Mouse (Mus musculus) CD4-positive, CD25-positive, alpha-beta regulatory T cell, adult 2 months (primary cell): ENCODE measurements around the gene Tfdp1.

Experiments used
- DNase-seq: peaks from one replicate; pipeline ENCODE4 v3.0.0-alpha.2; 2012; ENCODE audit warnings: low read depth, low spot score

Tfdp1 gene

DNA sequence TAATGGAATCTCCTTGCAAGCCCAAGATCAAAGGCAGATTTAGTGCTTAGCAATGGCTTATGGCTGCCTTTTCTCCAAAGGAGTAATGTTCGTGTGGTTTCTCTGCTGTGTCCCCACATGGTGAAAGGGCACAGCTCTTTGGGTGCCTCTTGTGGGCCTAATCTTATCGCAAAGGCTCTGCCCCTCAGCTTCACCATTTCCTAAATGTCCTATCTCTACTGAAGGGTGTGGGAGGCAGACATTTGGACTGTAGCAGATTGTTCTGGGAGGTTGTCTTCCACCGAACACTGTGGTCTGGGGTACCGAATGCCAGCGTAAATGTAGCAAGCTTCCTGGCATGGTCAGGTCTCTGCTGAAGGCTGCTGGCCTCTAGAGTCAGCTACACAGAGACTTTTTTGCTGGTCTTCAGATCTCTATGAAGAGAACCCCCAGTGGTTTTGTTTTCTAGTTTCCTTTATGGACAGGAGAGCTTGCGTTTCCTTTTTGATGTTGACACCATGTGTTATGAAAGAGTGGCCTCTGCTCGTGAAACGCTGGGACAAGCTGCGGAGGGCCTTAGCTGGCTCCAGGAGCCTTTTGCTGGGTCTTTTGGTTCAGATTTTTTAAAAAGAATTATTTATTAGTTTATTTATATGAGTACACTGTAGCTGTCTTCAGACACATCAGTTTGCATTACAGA is 14.7 kb downstream of the Tfdp1 start:
- DNase-seq = no peak

DNA sequence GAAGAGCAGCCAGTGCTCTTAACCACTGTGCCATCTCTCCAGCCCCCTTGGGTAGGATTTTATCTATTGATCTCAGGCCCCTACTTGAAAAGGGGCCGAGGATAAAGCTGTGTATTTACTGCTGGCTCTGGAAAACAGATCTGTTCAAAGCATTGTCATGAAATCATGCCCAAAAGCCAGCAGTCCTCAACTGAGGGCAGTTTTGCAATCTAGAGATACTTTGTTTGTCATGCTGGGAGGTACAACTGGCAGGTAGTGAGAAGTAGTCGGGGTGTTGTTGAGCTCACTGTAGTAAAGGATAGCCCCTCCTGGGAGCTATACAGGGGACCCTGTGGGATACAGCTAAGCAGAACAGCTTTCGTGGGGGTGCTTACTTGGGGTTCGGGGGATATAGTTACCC is 15.3 kb downstream of the Tfdp1 start:
- no peak for DNase-seq

DNA sequence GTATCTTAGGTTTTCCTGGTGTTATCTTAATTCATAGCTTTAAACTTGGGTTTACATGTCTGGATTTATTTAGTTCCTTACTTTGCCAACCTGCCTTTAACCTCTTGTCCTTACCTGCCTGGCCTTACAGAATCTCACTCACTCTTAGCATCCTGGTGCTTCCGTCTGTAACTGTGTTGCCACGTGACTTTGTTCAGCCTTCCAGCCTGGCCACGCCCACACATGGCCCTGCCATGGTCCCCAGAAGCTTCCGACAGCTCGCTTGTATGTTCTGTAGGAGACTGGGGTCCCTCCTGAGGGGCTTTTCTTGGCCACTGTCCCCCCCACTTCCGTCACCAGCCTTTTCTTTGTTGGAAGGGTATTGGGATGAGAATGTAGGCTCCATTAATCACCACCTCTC is 17.7 kb downstream of the Tfdp1 start:
- DNase-seq = no peak

DNA sequence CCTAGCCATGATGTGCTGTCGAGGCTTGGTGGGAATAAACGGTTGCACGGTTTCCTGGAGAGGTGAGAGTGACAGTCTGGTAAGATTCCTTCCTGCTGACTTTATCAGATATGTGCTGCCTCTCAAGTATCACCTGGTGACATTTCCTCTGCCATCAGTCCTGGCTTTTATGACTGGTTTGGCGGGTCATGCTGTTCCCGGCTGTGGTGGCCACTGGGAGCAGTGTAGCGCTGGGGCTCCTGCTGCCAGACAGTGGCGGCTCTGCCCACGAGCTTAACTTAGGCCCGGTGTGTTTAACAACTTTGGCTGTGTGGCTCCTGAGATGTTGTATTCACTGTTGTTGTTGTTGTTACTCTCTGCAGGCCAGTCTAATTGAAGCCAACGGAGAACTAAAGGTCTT is 18.1 kb downstream of the Tfdp1 start:
- DNase-seq = no peak

DNA sequence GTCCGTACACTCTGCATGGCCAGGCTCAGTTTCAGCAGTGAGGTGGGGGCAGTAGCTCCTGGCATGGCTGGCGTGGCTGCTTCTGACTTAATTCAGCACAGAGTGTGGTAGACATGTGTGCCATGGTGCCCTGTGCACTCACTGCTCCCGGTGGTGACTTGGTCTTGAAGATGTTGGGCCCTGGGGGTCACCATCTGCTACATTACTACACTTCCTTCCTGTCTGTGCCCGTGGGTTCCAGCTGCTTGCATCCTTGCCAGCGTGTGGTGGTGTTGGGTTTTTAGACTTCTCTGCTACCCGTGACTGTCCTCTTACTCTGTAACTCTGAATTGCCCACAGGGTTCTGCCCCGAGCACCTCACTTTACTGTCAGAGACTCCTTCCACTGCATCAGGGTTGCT is 21.7 kb downstream of the Tfdp1 start:
- DNase-seq = no peak

DNA sequence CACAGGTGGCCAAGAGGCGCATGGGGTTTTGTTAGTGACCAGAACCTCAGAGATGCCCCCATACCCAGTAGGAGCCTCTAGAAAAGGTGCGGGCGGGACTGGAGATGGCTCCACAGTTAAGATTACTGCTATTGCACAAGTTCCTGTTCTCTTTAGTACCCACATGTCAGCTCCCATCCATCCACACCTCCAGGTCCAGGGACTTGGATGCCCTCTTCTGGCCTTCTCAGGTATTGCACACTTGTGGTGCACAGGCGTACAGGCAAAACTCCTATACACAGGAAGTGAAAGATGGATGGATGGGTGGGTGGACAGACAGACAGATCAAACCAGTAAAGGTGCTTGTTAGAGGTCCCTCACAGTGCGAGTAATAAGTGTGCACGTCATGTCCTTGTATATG is 23.3 kb downstream of the Tfdp1 start:
- peak; percentile 31 for DNase-seq

DNA sequence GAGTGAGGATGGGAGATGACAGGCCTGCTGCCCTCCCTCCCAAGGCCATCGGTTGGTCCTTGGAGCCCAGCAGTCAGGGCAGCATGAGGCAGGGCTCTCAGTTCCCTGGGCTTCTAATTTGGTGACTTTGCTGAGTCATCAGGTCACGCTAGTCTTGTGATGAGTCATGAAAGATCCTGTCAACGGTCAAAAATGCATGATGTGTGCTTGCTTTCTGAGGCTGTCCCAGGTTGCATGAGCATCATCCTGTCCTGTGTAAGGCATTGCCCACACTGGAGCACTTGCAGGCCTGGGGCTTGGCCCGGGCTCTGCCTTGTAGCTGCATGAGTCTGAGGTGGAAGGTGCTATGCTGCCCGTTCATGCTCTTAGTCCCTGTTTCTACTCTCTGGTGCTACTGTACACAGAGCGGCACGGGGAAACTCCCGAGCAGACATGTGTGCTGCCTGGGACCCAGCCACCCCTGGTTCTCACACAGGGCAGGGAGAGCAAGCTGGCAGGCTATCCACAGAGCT is 34.7 kb downstream of the Tfdp1 start:
- no peak for DNase-seq

DNA sequence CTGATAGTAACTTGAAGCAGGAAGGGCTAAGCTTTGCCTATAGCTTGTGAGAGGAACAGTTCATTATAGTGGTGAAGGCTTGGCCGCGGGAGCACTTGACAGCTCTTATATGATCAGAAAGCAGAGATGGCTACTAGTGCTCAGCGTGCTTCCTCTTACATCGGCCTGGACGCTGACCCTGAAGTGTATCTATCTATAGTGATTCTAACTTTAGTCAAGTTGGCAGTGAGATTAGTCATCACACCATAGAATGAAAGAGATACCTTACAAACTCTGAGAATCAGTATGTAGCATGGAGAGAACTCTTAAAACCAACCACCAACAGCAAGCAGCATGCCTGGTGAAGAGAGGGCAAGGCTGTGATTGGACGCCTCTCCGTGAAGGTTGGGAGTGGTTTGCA is 43.1 kb downstream of the Tfdp1 start:
- DNase-seq = no peak

DNA sequence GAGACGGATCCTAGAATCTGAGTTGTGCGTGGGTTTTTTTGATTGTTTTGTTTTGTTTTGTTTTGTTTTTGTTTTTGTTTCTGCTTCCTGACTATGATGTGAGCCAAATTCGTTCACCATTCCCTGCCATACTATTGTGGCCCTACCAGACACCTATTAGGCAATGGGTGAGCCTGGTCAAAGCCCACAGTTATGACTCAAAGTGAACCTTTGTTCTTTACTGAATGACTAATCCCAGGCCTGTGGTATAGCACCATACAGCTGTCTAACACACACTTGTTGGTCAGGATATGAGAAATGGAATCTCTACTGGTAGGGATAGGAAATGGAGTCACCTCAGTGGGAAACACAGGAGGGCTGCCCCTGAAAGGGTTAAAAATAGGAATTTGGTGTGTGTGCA is 44.0 kb downstream of the Tfdp1 start:
- DNase-seq = no peak

DNA sequence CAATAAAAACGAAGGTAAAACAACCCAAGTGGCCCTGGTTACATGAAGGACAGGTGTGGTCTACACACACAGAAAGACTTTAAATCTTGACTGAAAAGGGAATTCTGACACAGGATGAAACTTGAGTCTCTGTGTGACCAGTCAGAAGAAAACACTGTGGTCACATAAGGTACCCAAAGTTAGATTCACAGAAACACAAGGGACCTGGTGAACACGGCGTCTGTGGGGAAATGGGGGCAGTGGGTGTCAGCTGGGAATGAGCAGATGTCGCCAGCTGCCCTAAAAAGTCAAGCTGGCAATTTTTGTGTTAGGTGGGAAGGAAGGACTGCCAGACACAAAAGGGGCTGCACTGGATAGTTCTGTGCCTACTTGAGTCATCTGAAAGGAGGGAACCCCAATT is 44.4 kb downstream of the Tfdp1 start:
- DNase-seq = no peak

DNA sequence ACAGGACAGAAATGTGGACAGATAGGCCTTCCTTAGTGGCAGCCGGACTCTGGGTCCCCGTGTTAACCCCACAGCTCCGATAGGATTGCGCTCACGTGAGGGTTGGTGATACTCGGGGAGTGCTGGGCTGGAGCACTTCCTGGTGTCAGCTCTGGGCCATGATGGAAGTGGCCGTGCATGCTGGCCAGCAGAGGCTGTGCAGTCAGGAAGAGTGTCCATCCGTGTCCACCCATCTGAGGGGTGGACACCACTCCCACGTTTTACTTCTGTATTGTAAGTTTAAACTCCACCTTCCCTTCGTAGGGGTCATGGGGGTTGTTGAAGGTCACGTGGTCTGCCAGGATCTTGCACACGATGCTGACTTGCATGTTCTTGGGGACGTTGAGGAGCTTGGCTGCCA is 47.8 kb downstream of the Tfdp1 start:
- no peak for DNase-seq

DNA sequence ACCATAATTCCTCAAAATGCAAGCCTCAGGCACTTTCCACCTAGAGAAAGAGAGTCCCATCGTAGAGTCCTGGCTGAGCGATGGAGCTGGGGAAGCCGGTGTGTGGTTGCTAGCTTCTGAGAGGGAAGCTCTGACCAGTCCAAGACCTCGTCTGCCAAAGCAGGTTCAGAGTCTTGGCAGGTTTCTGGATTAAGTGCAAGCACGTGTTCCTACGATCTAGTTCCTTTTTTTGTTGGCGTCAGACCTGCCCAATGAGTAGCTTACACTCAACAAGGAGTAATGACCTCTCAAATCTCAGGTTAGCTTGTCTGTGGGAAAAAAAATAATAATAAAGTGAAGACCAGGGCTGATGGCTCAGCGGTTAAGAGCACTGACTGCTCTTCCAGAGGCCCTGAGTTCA is 49.2 kb downstream of the Tfdp1 start:
- no peak for DNase-seq

DNA sequence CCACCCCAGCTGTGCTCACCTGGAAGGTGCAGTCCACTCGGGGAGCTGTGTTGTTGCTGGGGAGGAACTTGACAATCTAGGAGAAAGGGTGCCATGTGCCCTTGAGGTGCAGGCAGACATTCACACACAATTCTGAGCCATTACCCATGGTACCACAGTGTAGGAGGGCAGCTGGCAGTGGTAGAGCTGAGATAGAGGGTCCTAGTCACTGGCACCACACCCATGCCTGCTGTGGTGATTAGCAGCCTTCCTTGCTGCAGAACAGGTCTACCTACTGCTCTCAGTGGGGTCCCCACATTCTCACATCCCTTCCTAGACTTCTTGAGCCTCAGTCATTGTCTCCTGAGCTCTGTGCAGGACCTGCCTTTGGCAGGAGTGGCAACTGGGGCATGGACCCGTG is 50.2 kb downstream of the Tfdp1 start:
- no peak for DNase-seq

DNA sequence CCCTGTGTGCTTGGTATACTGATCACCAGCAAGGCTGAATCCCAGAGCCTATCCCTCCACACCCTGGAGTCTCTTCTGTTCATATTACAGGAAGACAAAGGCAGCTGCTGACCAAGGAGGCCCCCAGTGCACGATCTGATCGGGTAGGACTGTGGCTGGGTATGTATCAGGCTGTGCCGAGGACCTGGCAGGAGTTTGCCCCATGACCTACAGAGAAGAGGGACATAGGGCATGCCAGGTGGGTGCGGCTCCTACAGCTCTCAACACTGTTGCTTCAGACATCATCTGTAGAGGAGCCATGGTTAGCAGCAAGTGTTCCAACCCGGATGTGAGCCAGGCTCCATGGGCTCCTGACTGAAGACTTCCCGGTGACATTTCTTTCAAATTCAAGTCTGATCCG is 55.3 kb downstream of the Tfdp1 start:
- DNase-seq = no peak

DNA sequence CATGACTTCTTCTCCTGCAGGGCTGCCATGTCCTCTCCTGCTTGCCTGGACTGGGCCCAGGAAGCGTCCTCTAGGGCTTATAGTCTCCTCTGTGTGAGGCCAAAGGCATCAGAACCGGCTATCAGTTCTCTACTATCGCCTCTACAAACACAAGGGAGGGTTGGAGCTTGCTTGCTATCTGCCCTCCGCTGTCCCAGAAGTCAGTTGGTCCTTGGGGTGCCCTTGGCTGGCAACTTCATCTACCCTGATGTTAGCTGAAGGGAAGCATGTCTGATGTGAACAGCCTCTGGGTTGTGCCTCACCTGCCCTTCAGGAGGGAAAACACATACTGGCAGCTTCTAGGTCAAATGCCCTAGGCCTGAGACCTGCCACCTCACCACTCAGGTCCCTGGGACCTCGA is 58.2 kb downstream of the Tfdp1 start, which contains the start of gene Atp4b:
TSS of gene Atp4b (minus strand) at position 101 of the 400 bp plus-strand sequence.
- no peak for DNase-seq

DNA sequence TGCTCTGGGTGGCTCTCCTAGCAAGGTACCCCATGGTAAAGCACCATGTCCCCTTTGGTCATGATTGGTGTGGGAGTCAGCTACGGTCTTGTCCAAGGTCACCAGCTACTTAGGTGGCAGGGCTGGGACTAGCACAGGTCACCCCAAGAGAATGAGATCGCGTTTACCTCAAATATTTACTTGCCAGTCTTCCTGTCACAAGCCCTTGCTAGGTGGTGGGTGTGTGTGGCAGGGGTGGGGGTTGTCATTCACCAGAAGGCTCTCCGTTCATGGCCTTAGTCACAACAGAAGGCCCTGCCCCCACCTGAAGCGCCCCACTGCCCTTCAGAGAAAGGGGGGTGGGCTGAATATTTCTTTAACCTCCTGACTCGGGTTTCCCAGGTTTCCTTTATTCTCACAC is 65.0 kb downstream of the Tfdp1 start:
- DNase-seq = no peak

DNA sequence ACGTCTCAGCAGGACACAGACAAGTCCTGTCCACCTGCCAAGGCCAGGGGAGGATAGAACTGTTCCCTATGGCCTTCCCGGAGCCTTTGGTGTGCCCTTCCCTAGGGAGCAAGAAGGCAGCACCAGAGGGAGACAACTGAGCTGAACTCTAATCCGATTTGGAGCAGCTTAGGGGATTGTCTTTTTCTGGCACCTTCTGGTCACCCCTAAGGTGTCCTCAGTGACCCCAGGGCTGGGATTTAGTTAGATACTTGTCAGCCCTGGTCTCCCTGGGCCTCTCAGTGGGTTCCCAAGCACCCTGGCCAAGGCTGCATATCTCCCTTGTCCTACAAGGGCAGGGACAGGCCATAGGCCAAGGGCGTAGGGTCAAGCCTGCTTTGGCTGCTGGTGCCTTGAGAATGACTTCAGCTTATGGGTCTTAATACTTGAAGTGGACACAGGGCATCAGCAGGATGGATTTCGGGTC is 66.1 kb downstream of the Tfdp1 start, which contains the start of gene Grk1:
TSS of gene Grk1 (plus strand) at position 416 of the 466 bp plus-strand sequence.
- DNase-seq = no peak

DNA sequence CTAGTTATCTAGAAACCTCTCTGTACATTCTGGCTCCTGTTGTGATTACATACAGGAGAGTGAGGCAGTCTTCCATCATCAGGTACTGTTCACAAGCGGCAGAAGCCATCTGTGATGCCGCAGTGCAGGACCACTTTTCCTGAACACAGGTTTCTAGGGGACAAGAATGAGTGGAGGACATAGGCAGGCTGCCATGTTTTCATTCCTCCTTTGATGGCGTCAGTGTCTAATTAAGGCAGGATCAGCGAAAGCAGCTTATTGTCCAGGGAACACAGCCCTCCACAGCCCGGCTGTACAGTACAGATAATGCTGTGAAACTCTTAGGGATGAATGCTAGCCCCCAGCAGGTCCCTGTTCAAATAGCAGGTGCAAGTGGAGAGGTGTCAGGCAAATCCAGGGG is 67.5 kb downstream of the Tfdp1 start:
- DNase-seq = no peak

DNA sequence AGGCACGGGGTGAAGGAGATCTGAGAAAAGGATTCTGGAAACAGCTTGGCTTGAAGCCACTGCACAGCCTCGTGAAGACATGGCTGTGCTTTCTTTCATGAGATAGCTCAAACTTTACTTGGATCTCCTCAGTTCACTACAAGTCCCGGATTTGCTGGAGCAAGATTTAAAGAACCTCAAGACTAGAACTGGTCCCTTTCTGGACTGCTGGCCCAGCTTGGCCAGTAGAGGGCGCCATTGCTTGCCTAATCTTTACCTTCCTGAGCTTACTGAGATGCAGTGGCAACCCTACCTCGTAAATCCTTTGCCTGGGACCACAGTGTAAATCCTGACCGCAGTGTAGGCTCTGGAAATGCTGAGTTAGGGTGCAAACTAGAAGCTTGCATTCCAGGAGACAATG is 73.0 kb downstream of the Tfdp1 start:
- peak; percentile 75 for DNase-seq

DNA sequence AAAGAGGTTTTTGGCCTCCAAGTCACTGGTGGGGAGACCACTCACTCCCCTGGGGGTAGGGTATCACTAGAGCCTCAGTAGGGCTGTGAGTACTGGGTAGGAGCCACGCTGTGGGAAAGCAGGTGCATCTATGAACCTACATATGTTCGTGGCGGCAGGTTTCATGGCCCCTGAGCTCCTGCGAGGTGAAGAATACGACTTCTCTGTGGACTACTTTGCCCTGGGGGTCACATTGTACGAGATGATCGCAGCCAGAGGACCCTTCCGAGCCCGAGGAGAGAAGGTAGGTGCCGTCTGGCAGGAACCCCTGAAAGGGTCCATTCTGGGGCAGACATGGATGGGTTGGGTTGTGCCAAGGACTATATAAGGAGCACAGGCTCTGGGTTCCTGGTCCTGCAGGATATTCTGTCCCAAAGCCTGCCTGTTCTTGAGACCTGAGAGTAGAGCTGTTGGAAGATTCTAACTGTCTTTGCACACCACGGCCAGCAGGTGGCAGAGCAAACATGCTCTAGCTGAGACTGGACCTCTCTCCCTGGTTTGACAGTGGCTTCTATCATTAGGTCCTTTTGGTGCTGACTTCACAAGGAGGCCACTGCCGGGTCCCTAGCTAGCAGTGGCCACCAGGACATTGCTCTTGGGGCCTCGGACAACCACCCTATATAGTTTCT is 74.5 kb downstream of the Tfdp1 start:
- peak; percentile 74 for DNase-seq

DNA sequence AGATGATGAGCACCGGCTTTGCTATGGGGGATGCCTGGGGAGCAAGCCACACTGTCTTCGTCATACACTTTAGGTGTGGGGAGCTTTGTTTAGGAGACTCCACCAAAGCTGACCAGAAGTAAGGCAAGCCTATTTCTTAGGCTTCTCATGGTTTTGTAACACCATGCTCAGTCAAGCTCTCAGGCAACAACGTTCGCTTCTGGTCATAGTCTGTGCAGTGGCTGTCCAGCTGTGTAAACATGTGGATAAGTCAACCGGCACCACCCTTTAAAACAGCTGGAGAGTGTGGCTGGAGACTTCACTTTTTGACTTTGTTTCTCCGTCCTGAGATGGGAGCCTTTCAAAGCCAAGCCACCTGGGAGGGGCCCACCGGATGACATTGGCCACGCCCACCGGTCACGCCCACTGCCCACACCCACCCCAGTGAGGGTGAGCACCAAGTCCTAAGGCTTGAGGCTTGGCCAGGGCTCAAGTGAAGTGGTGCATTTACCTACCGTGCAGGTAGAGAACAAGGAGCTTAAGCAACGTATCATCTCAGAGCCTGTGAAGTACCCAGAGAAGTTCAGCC is 75.4 kb downstream of the Tfdp1 start:
- DNase-seq = no peak

DNA sequence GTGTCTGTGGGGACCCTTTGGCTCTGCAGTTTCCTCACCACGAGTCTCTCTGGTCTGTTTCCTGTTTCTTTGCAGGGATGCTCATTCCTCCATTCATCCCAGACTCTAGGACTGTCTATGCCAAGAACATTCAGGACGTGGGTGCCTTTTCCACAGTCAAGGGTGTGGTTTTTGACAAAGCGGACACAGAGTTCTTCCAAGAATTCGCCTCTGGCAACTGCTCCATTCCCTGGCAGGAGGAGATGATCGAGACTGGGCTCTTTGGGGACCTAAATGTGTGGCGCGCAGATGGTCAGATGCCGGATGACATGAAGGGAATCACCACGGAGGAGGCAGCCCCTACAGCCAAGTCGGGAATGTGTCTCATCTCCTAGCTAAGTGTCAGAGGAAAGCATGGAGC is 77.3 kb downstream of the Tfdp1 start:
- no peak for DNase-seq

DNA sequence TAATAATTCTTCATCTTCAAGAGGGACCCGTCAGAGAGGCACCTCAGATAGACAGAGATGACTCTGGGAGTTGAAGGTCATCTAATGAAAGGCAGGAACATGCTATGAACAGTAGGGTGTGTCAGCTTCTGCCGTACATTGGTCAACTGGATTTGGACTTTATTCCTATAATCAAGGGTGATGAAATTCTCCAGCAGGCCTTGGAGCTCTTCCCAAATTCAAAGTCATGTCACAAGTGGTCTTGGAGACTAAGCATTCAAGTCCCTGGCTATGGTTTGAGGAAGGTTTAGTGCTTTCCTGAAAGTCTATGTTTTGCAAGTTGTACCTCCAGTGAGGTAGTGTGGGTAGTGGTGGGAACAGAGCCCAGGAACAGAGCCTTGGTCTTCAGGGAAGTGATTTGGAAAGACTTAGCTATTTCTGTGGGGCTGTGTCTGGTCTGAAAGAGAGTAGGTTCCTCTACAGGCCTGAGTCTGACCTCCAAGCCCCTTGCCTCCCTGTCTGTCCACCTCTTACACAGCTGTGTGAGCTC is 80.6 kb downstream of the Tfdp1 start:
- no peak for DNase-seq
